Mouse (Mus musculus) midbrain, embryonic 14.5 days (tissue): Measurements from ENCODE around the gene Ccm2. TPM values are rescaled to one million over a fixed set of nuclear protein-coding genes. Genes with fewer than 3 reads are reported as not detected.

Experiments used
- ATAC-seq: fragments of 200-750 bp; cut with Nextera tagmentation; 2 replicates; pipeline ENCODE4 v1.8.0; 2017; ENCODE audit warnings: moderate number of reproducible peaks, moderate library complexity; ENCODE audit not compliant: low FRiP score, low TSS enrichment
- DNase-seq: peaks from one replicate; pipeline ENCODE4 v3.0.0-alpha.2; 2015
- H3K27ac ChIP-seq: fragments of 300-500 bp; sonication (generic); replicated peaks from 2 replicates; pipeline ENCODE4 v1.5.1; 2014; ENCODE audit warnings: mild to moderate bottlenecking, low read depth, low read length, moderate library complexity
- H3K27me3 ChIP-seq: fragments of 300-500 bp; sonication (generic); 2 replicates; pipeline ENCODE4 v1.6.1; 2014; ENCODE audit warnings: low read length, control low read depth, mixed read lengths; ENCODE audit not compliant: control insufficient read depth, insufficient read depth
- H3K36me3 ChIP-seq: fragments of 300-500 bp; sonication (generic); 2 replicates; pipeline ENCODE4 v1.6.1; 2014; ENCODE audit warnings: low read length, control low read depth; ENCODE audit not compliant: control insufficient read depth, insufficient read depth
- H3K4me1 ChIP-seq: fragments of 300-500 bp; sonication (generic); 2 replicates; pipeline ENCODE4 v1.6.1; 2014; ENCODE audit warnings: mild to moderate bottlenecking, antibody characterized with exemption, low read length, control low read depth; ENCODE audit not compliant: control insufficient read depth, insufficient read depth
- H3K4me2 ChIP-seq: fragments of 300-500 bp; sonication (generic); 2 replicates; pipeline ENCODE4 v1.6.1; 2014; ENCODE audit warnings: mild to moderate bottlenecking, low read length, moderate library complexity
- H3K4me3 ChIP-seq: fragments of 300-500 bp; sonication (generic); replicated peaks from 2 replicates; pipeline ENCODE4 v1.5.1; 2014; ENCODE audit warnings: low read depth, low read length
- H3K9ac ChIP-seq: fragments of 300-500 bp; sonication (generic); replicated peaks from 2 replicates; pipeline ENCODE4 v1.6.1; 2014; ENCODE audit warnings: mild to moderate bottlenecking, low read length, moderate library complexity
- H3K9me3 ChIP-seq: fragments of 300-500 bp; sonication (generic); 2 replicates; pipeline ENCODE4 v1.6.1; 2016; ENCODE audit warnings: low read length, control low read depth, mixed read lengths; ENCODE audit not compliant: control insufficient read depth
- WGBS: fragments of 180-500 bp; shearing (Covaris S2); extraction: QIAGEN DNeasy Blood & Tissue Kit; methylation state at CpG from one replicate; pipeline ENCODE4 v1.1.7; 2014; 5-methylcytosine and 5-hydroxymethylcytosine counted together
- polyA plus RNA-seq: library from polyadenylated mRNA; unstranded; fragments of >200 nt; fragmentation: Nextera tagmentation; extraction: Ambion mirVana; gene quantifications from 2 replicates; pipeline ENCODE4 v1.2.1, GENCODE M21; 2014

Ccm2 gene
- polyA plus RNA-seq, 1 experiment from 2014 or later, result 73.8 TPM

- no peak overlapping the region for H3K9ac ChIP-seq
- H3K4me3 ChIP-seq, result no peak overlapping the region
- H3K9me3 ChIP-seq, result no peaks in the 10 kb centered on the region
- ATAC-seq, result no peak
- H3K27ac ChIP-seq, result no peak overlapping the region
- no peak for DNase-seq
- H3K4me1 ChIP-seq, result peaks cover 13% of the 10 kb centered on the region
- WGBS, result 95% methylated on average over 4 of the region's 4 CpGs
- H3K36me3 ChIP-seq, result peaks cover 5% of the 10 kb centered on the region; the same call in 1 of the 2 replicates
- H3K4me2 ChIP-seq, result no peak overlapping the region
- no peaks in the 10 kb centered on the region for H3K27me3 ChIP-seq
These were observed 19.8 kb downstream of the Ccm2 start for GRCm38 (mm10) chr11:6566496-6566895.

GRCm38 (mm10) chr11:6567951-6568350 lies 21.3 kb downstream of the Ccm2 start:
- DNase-seq, result no peak
- no peaks in the 10 kb centered on the region for H3K27me3 ChIP-seq
- H3K27ac ChIP-seq, result peak overlapping the region; percentile 73; the same call in 1 of the 2 replicates
- H3K9me3 ChIP-seq, result no peaks in the 10 kb centered on the region
- ATAC-seq, result no peak
- no peak overlapping the region for H3K4me2 ChIP-seq
- H3K9ac ChIP-seq, result no peak overlapping the region
- H3K4me1 ChIP-seq, result peaks cover 13% of the 10 kb centered on the region
- 89% methylated on average over 8 of the region's 8 CpGs for WGBS
- H3K4me3 ChIP-seq, result no peak overlapping the region
- H3K36me3 ChIP-seq, result peaks cover 13% of the 10 kb centered on the region

GRCm38 (mm10) chr11:6568584-6569409 lies 22.1 kb downstream of the Ccm2 start:
- Histone ChIP-seq H3K27me3 (no peaks in the 10 kb centered on the region), H3K9ac (no peak overlapping the region), H3K4me2 (0 out of 2 replicates have a peak overlapping the region, but pooled peaks have one; percentile 17), H3K36me3 (peaks cover 16% of the 10 kb centered on the region), H3K27ac (peak overlapping the region; percentile 73), H3K9me3 (no peaks in the 10 kb centered on the region), H3K4me3 (no peak overlapping the region), H3K4me1 (peaks cover 13% of the 10 kb centered on the region)
- 34% methylated on average over 11 of the region's 11 CpGs for WGBS
- DNase-seq, result peak; percentile 60
- ATAC-seq, result peak; percentile 64; the same call in 1 of the 2 replicates

- peak; percentile 54 for ATAC-seq
- H3K4me3 ChIP-seq, result no peak overlapping the region
- peak overlapping the region; percentile 73 for H3K27ac ChIP-seq
- peaks cover 13% of the 10 kb centered on the region for H3K4me1 ChIP-seq
- H3K4me2 ChIP-seq, result no peak overlapping the region
- no peak for DNase-seq
- WGBS, result 49% methylated on average over 3 of the region's 3 CpGs
- no peaks in the 10 kb centered on the region for H3K27me3 ChIP-seq
- H3K9me3 ChIP-seq, result no peaks in the 10 kb centered on the region
- peaks cover 17% of the 10 kb centered on the region for H3K36me3 ChIP-seq
- no peak overlapping the region for H3K9ac ChIP-seq
These were observed 22.7 kb downstream of the Ccm2 start for GRCm38 (mm10) chr11:6569410-6569777.

GRCm38 (mm10) chr11:6576151-6576550 lies 29.5 kb downstream of the Ccm2 start:
- Histone ChIP-seq H3K9ac (no peak overlapping the region), H3K9me3 (no peaks in the 10 kb centered on the region), H3K4me2 (no peak overlapping the region), H3K4me1 (no peaks in the 10 kb centered on the region), H3K27ac (no peak overlapping the region), H3K36me3 (peaks cover 24% of the 10 kb centered on the region), H3K27me3 (no peaks in the 10 kb centered on the region), H3K4me3 (no peak overlapping the region)
- DNase-seq (no peak), ATAC-seq (no peak)
- whole genome bisulfite sequencing, result 73% methylated on average over 3 of the region's 3 CpGs

GRCm38 (mm10) chr11:6579361-6579760 lies 32.7 kb downstream of the Ccm2 start:
- ATAC-seq, result no peak
- H3K27me3 ChIP-seq, result no peaks in the 10 kb centered on the region
- H3K36me3 ChIP-seq, result 0 out of 2 replicates have a peak, but pooled peaks cover 6% of the 10 kb centered on the region
- no peak for DNase-seq
- WGBS, result 95% methylated on average over 7 of the region's 7 CpGs
- no peak overlapping the region for H3K27ac ChIP-seq
- no peak overlapping the region for H3K9ac ChIP-seq
- no peak overlapping the region for H3K4me2 ChIP-seq
- no peaks in the 10 kb centered on the region for H3K9me3 ChIP-seq
- H3K4me3 ChIP-seq, result no peak overlapping the region
- H3K4me1 ChIP-seq, result no peaks in the 10 kb centered on the region

- WGBS, result 68% methylated on average over 4 of the region's 4 CpGs
- no peak overlapping the region for H3K9ac ChIP-seq
- no peak for ATAC-seq
- no peaks in the 10 kb centered on the region for H3K4me1 ChIP-seq
- no peaks in the 10 kb centered on the region for H3K9me3 ChIP-seq
- H3K27ac ChIP-seq, result no peak overlapping the region
- H3K4me3 ChIP-seq, result no peak overlapping the region
- no peaks in the 10 kb centered on the region for H3K27me3 ChIP-seq
- H3K4me2 ChIP-seq, result no peak overlapping the region
- H3K36me3 ChIP-seq, result peaks cover 12% of the 10 kb centered on the region
- DNase-seq, result no peak
These were observed 33.5 kb downstream of the Ccm2 start for GRCm38 (mm10) chr11:6580065-6580750.

- no peak for ATAC-seq
- no peak for DNase-seq
- Histone ChIP-seq H3K9ac (no peak overlapping the region), H3K36me3 (peaks cover 9% of the 10 kb centered on the region), H3K27ac (no peak overlapping the region), H3K4me1 (no peaks in the 10 kb centered on the region), H3K4me2 (no peak overlapping the region), H3K4me3 (no peak overlapping the region), H3K9me3 (no peaks in the 10 kb centered on the region), H3K27me3 (no peaks in the 10 kb centered on the region)
- 94% methylated on average over 2 of the region's 2 CpGs for WGBS
These were observed 34.9 kb downstream of the Ccm2 start for GRCm38 (mm10) chr11:6581560-6581959.
